Mouse (Mus musculus) CH12.LX (cell line): ENCODE measurements around the gene Skap1. TPM values are rescaled to one million over a fixed set of nuclear protein-coding genes. Genes with fewer than 3 reads are reported as not detected.
A peak's percentile ranks its signal among the peaks of the same experiment; 100 is the strongest.

Experiments
- DNase-seq: peaks from one replicate; pipeline ENCODE4 v3.0.0-alpha.2; 2013; ENCODE audit errors: extremely low read depth
- H3K27ac ChIP-seq: 2 replicates; pipeline ENCODE4 v1.5.1; 2012; ENCODE audit warnings: low read depth, mild to moderate bottlenecking, control low read depth, moderate library complexity; ENCODE audit not compliant: insufficient read depth
- H3K27me3 ChIP-seq: replicated peaks from 2 replicates; pipeline ENCODE3; 2012; ENCODE audit warnings: inconsistent platforms
- H3K36me3 ChIP-seq, 2 experiments: replicated peaks in 1 of 2; 2 replicates each; pipeline versions ENCODE3 to v1.6.1; 2012; ENCODE audit warnings: inconsistent platforms in 1 of 2, low read length in 1 of 2, mild to moderate bottlenecking in 1 of 2, mixed read lengths in 1 of 2, moderate library complexity in 1 of 2; ENCODE audit not compliant: control insufficient read depth in 1 of 2, insufficient read depth in 1 of 2
- H3K4me1 ChIP-seq, 2 experiments: 2 replicates each; pipeline ENCODE4 v1.6.1; 2012; ENCODE audit warnings: inconsistent platforms in 1 of 2, moderate library complexity in 1 of 2; ENCODE audit not compliant: insufficient read depth in 2 of 2, control insufficient read depth in 1 of 2
- H3K4me2 ChIP-seq: 2 replicates; pipeline ENCODE4 v1.6.1; 2012; ENCODE audit warnings: low read depth, mild to moderate bottlenecking, control low read depth; ENCODE audit not compliant: poor library complexity, insufficient read depth, severe bottlenecking
- H3K4me3 ChIP-seq, 3 experiments: fragments of 150-350 bp in 1 of 3; sonication (generic) in 1 of 3; replicated peaks in 1 of 3; 2 replicates each; pipeline versions ENCODE3 to v1.5.1; 2011 to 2012; ENCODE audit warnings: low read depth in 2 of 3, low read length in 2 of 3, mild to moderate bottlenecking in 2 of 3, moderate library complexity in 2 of 3, control low read depth in 1 of 3, improper control_type of control experiment in 1 of 3, inconsistent platforms in 1 of 3, mixed read lengths in 1 of 3; ENCODE audit not compliant: poor library complexity in 1 of 3
- H3K79me2 ChIP-seq: replicated peaks from 2 replicates; pipeline ENCODE4 v1.6.1; 2012; ENCODE audit warnings: mild to moderate bottlenecking, moderate library complexity; ENCODE audit not compliant: control insufficient read depth, poor library complexity, insufficient read depth, severe bottlenecking; ENCODE audit errors: extremely low read depth
- H3K9ac ChIP-seq: 2 replicates; pipeline ENCODE4 v1.6.1; 2012; ENCODE audit warnings: low read depth, mild to moderate bottlenecking, control low read depth, moderate library complexity; ENCODE audit not compliant: insufficient read depth
- H3K9me3 ChIP-seq: replicated peaks from 2 replicates; pipeline ENCODE3; 2012; ENCODE audit warnings: low read length, inconsistent platforms, mixed read lengths
- BHLHE40 ChIP-seq: IDR thresholded peaks from 2 replicates; pipeline ENCODE4 v1.6.1; 2011; ENCODE audit warnings: mild to moderate bottlenecking, low read depth, low read length, improper control_type of control experiment
- CTCF ChIP-seq, 2 experiments: IDR thresholded peaks in 1 of 2; conservative IDR thresholded peaks in 1 of 2; 2 replicates each; pipeline ENCODE4 v1.5.1; 2011 to 2012; ENCODE audit warnings: low read depth in 2 of 2, low read length in 2 of 2, improper control_type of control experiment in 1 of 2, inconsistent platforms in 1 of 2, mild to moderate bottlenecking in 1 of 2, moderate library complexity in 1 of 2
- E2F4 ChIP-seq: IDR thresholded peaks from 2 replicates; pipeline ENCODE4 v1.6.1; 2011; ENCODE audit warnings: low read depth, low read length, improper control_type of control experiment; ENCODE audit not compliant: insufficient replicate concordance
- ELF1 ChIP-seq: IDR thresholded peaks from 2 replicates; pipeline ENCODE4 v1.6.1; 2014; ENCODE audit warnings: low read depth, mild to moderate bottlenecking, inconsistent platforms, low read length, improper control_type of control experiment
- IRF4 ChIP-seq: IDR thresholded peaks from 2 replicates; pipeline ENCODE4 v1.6.1; 2014; ENCODE audit warnings: low read depth, mild to moderate bottlenecking, inconsistent platforms, low read length, improper control_type of control experiment
- MAFK ChIP-seq: IDR thresholded peaks from 2 replicates; pipeline ENCODE4 v1.6.1; 2011; ENCODE audit warnings: low read length, improper control_type of control experiment; ENCODE audit not compliant: insufficient replicate concordance
- MAX ChIP-seq: IDR thresholded peaks from 2 replicates; pipeline ENCODE4 v1.6.1; 2011; ENCODE audit warnings: low read length, improper control_type of control experiment
- MAZ ChIP-seq: IDR thresholded peaks from 2 replicates; pipeline ENCODE4 v1.6.1; 2012; ENCODE audit warnings: low read depth, mild to moderate bottlenecking, inconsistent platforms, low read length, improper control_type of control experiment, moderate library complexity
- MXI1 ChIP-seq: IDR thresholded peaks from 2 replicates; pipeline ENCODE4 v1.6.1; 2011; ENCODE audit warnings: mild to moderate bottlenecking, low read depth, low read length, improper control_type of control experiment
- MYC ChIP-seq: IDR thresholded peaks from 2 replicates; pipeline ENCODE4 v1.6.1; 2011; ENCODE audit warnings: low read depth, mild to moderate bottlenecking, improper control_type of control experiment, low read length
- NELFE ChIP-seq: IDR thresholded peaks from 2 replicates; pipeline ENCODE4 v1.6.1; 2011; ENCODE audit warnings: low read depth, low read length, improper control_type of control experiment
- PAX5 ChIP-seq: IDR thresholded peaks from 2 replicates; pipeline ENCODE4 v1.6.1; 2012; ENCODE audit warnings: low read length, inconsistent platforms, mixed read lengths
- POLR2AphosphoS2 ChIP-seq: IDR thresholded peaks from 2 replicates; pipeline ENCODE4 v1.6.1; 2011; ENCODE audit warnings: low read depth, low read length, improper control_type of control experiment
- SIN3A ChIP-seq: IDR thresholded peaks from 2 replicates; pipeline ENCODE4 v1.6.1; 2012; ENCODE audit warnings: low read length, improper control_type of control experiment, inconsistent platforms
- TBP ChIP-seq: conservative IDR thresholded peaks from 2 replicates; pipeline ENCODE4 v1.6.1; 2011; ENCODE audit warnings: low read depth, low read length, improper control_type of control experiment
- USF1 ChIP-seq: IDR thresholded peaks from 2 replicates; pipeline ENCODE4 v1.6.1; 2014; ENCODE audit warnings: low read depth, mild to moderate bottlenecking, inconsistent platforms, low read length, improper control_type of control experiment
- USF2 ChIP-seq: conservative IDR thresholded peaks from 2 replicates; pipeline ENCODE4 v1.6.1; 2011; ENCODE audit warnings: low read depth, low read length, improper control_type of control experiment
- ZC3H11A ChIP-seq: IDR thresholded peaks from 2 replicates; pipeline ENCODE4 v1.6.1; 2012; ENCODE audit warnings: low read depth, mild to moderate bottlenecking, inconsistent platforms, low read length, improper control_type of control experiment
- ZNF384 ChIP-seq: IDR thresholded peaks from 2 replicates; pipeline ENCODE4 v1.6.1; 2012; ENCODE audit warnings: low read depth, low read length, improper control_type of control experiment, inconsistent platforms
- dilution Hi-C: fragments of 300-500 bp; cut with MboI; formaldehyde crosslinking; loops from 2 replicates; pipeline ENCODE4 v1.14.3; 2020; ENCODE audit warnings: low sequenced_read_pairs; ENCODE audit not compliant: extremely low pct_unique_long_range_greater_than_20kb, extremely low pct_ligation_motif_present
- in situ Hi-C: fragments of 300-500 bp; cut with MboI; formaldehyde crosslinking; loops from 3 replicates; pipeline ENCODE4 v1.14.3; 2019; ENCODE audit warnings: low sequenced_read_pairs, low pct_ligation_motif_present, low pct_unique_long_range_greater_than_20kb, mixed read lengths
- polyA plus RNA-seq: library from polyadenylated mRNA; unstranded; fragments of >175 nt; gene quantifications from 2 replicates; pipeline ENCODE4 v1.2.1, GENCODE M21; 2012; ENCODE audit warnings: low read depth; ENCODE audit not compliant: insufficient read length
- total RNA-seq, 2 experiments: library from RNA; depleted of rRNA; stranded (reverse); fragments of 300-350 nt in 1 of 2; fragments of >200 nt in 1 of 2; gene quantifications; 2 replicates each; pipeline ENCODE4 v1.2.3; 2012 to 2014

The Skap1 gene
- total and polyA plus RNA-seq, 3 experiments, result not detected

DNA sequence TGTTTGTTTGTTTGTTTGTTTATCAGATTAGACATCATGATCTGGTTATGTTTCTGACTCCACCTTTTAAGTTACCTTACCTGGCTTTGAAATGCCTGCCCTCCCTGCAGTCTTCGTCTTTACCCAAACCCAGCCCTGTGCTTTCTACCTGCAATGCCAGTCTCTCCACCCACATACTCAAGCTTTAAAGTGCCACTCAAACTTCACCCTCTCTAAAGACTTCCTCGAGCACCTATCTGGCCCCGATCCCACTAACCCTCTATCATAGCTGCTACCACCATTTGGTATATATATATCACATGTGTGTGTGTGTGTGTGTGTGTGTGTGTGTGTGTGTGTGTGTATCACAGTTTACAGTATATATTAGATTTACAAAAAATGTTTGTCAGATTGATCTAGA, 125.4 kb downstream of the Skap1 start:
- H3K4me2 ChIP-seq, result no peak overlapping the region
- no peak overlapping the region for H3K9ac ChIP-seq
- no peaks in the 10 kb centered on the region for H3K36me3 ChIP-seq
- H3K79me2 ChIP-seq, result no peaks in the 10 kb centered on the region
- in situ Hi-C loops (no loop called here), dilution Hi-C loops (no loop called here)
- H3K4me1 ChIP-seq, result no peaks in the 10 kb centered on the region
- no peak for DNase-seq
- H3K27ac ChIP-seq, result no peak overlapping the region
- no peak overlapping the region for H3K4me3 ChIP-seq
- H3K27me3 ChIP-seq, result peaks cover 10% of the 10 kb centered on the region
- TF ChIP-seq MAZ, result no peak
- TF ChIP-seq PAX5, result no peak
- no peak for TF ChIP-seq ZNF384
- TF ChIP-seq USF1, result no peak
- no peak for TF ChIP-seq BHLHE40
- TF ChIP-seq CTCF (conservative IDR thresholded peaks at IDR 0.05 in 1 of 2, IDR thresholded peaks at IDR 0.05 in 1 of 2; ENCODE audit: low read depth in 2 of 2, low read length in 2 of 2), result no peak
- no peak for TF ChIP-seq USF2
- no peak for TF ChIP-seq NELFE
- TF ChIP-seq ELF1, result no peak
- no peak for TF ChIP-seq E2F4
- TF ChIP-seq MXI1, result no peak
- TF ChIP-seq ZC3H11A, result no peak
- no peak for TF ChIP-seq MYC
- H3K9me3 ChIP-seq, result no peaks in the 10 kb centered on the region

GRCm38 (mm10) chr11:96595890-96596289, 131.5 kb downstream of the Skap1 start:
- DNase-seq, result no peak
- Histone ChIP-seq H3K9ac (peak overlapping the region; percentile 56), H3K79me2 (no peaks in the 10 kb centered on the region), H3K4me2 (peak overlapping the region; percentile 91), H3K9me3 (no peaks in the 10 kb centered on the region), H3K4me1 (peaks cover 0 to 7% of the 10 kb centered on the region in 2 experiments; a peak in 2 of 4 replicates), H3K27ac (no peak overlapping the region), H3K36me3 (no peaks in the 10 kb centered on the region), H3K4me3 (peak overlapping the region in 1 of 3 experiments; percentile 7), H3K27me3 (peaks cover 2% of the 10 kb centered on the region)
- in situ Hi-C loops (no loop called here), dilution Hi-C loops (no loop called here)
- 0 out of 2 replicates have a peak, but pooled peaks have one; percentile 27 for TF ChIP-seq MAX
- TF ChIP-seq TBP, result no peak
- peak; percentile 91 for TF ChIP-seq ZNF384
- TF ChIP-seq IRF4, result peak; percentile 81
- TF ChIP-seq SIN3A, result peak; percentile 10; the same call in 1 of the 2 replicates
- no peak for TF ChIP-seq MAFK
- no peak; a peak in 1 of 4 replicates for TF ChIP-seq CTCF (conservative IDR thresholded peaks at IDR 0.05 in 1 of 2, IDR thresholded peaks at IDR 0.05 in 1 of 2; ENCODE audit: low read depth in 2 of 2, low read length in 2 of 2)
- TF ChIP-seq USF2, result no peak
- peak; percentile 31; the same call in 1 of the 2 replicates for TF ChIP-seq MXI1
- no peak for TF ChIP-seq POLR2AphosphoS2
